Mouse (Mus musculus) C2C12 (cell line): ENCODE data around the gene Spop. TPM values are rescaled to one million over a fixed set of nuclear protein-coding genes. Genes with fewer than 3 reads are reported as not detected.
"Not testable (repeated sequence)": the region's sequence is repeated elsewhere in the genome, so short reads cannot be mapped to it uniquely, and the experiment has no call there.

ENCODE experiments used
- H3K27me3 ChIP-seq: one replicate; pipeline ENCODE4 v1.6.1; 2011; ENCODE audit not compliant: control insufficient read depth, insufficient read depth, insufficient read length
- H3K36me3 ChIP-seq: one replicate; pipeline ENCODE4 v1.6.1; 2011; ENCODE audit not compliant: control insufficient read depth, insufficient read depth
- H3K4me3 ChIP-seq: one replicate; pipeline ENCODE4 v1.5.1; 2011; ENCODE audit warnings: mild to moderate bottlenecking, control low read depth; ENCODE audit not compliant: poor library complexity, insufficient read depth, severe bottlenecking
- H3K79me2 ChIP-seq: one replicate; pipeline ENCODE4 v1.6.1; 2011; ENCODE audit not compliant: control insufficient read depth, insufficient read depth
- H3K79me3 ChIP-seq: one replicate; pipeline ENCODE4 v1.6.1; 2011; ENCODE audit warnings: low read depth, control low read depth
- H3ac ChIP-seq: one replicate; pipeline ENCODE3; 2011; ENCODE audit warnings: low read depth; ENCODE audit not compliant: control insufficient read depth, insufficient read length
- CEBPB ChIP-seq: IDR thresholded peaks from one replicate; pipeline ENCODE4 v1.6.1; 2011; ENCODE audit warnings: low read depth, mild to moderate bottlenecking, control low read depth, moderate library complexity
- CTCF ChIP-seq: IDR thresholded peaks from one replicate; pipeline ENCODE4 v1.5.1; 2011; ENCODE audit not compliant: control insufficient read depth, insufficient read depth, insufficient read length
- FOSL1 ChIP-seq: IDR thresholded peaks from one replicate; pipeline ENCODE4 v1.8.0; 2011; ENCODE audit warnings: mild to moderate bottlenecking, low read length; ENCODE audit not compliant: poor library complexity, insufficient read depth, severe bottlenecking
- MAX ChIP-seq: IDR thresholded peaks from one replicate; pipeline ENCODE4 v1.6.1; 2011; ENCODE audit warnings: mild to moderate bottlenecking, control low read depth
- MYOD1 ChIP-seq: IDR thresholded peaks from one replicate; pipeline ENCODE4 v1.6.1; 2011; ENCODE audit warnings: low read depth; ENCODE audit not compliant: control insufficient read depth, insufficient read length
- MYOG ChIP-seq: IDR thresholded peaks from one replicate; pipeline ENCODE4 v1.6.1; 2011; ENCODE audit not compliant: control insufficient read depth, insufficient read length; ENCODE audit errors: extremely low read depth
- USF1 ChIP-seq: IDR thresholded peaks from one replicate; pipeline ENCODE4 v1.6.1; 2011; ENCODE audit warnings: low read depth, mild to moderate bottlenecking, control low read depth, moderate library complexity
- polyA plus RNA-seq: library from polyadenylated mRNA; unstranded; fragments of >200 nt; fragmentation: generic; extraction: Trizol; gene quantifications from one replicate; pipeline ENCODE4 v1.2.1, GENCODE M21; 2012; ENCODE audit warnings: missing spikeins

Spop gene
- polyA plus RNA-seq, 1 experiment = 59.0 TPM

GRCm38 (mm10) chr11:95494374-95494773, 80.5 kb downstream of the Spop start:
- no peaks in the 10 kb centered on the region for H3K79me3 ChIP-seq
- H3K79me2 ChIP-seq = no peaks in the 10 kb centered on the region
- no peak overlapping the region for H3K4me3 ChIP-seq
- TF ChIP-seq CTCF (no peak), MYOG (no peak), MAX (no peak), USF1 (no peak), CEBPB (no peak), MYOD1 (no peak), FOSL1 (no peak)
- H3K36me3 ChIP-seq = peaks cover 62% of the 10 kb centered on the region
- no peaks in the 10 kb centered on the region for H3K27me3 ChIP-seq
- no peak overlapping the region for H3ac ChIP-seq

GRCm38 (mm10) chr11:95495883-95496282, 82.0 kb downstream of the Spop start:
- no peak for TF ChIP-seq USF1
- no peak for TF ChIP-seq MYOG
- no peak for TF ChIP-seq CTCF
- no peak for TF ChIP-seq MAX
- no peak for TF ChIP-seq CEBPB
- no peak for TF ChIP-seq MYOD1
- no peak for TF ChIP-seq FOSL1
- no peak overlapping the region for H3ac ChIP-seq

DNA sequence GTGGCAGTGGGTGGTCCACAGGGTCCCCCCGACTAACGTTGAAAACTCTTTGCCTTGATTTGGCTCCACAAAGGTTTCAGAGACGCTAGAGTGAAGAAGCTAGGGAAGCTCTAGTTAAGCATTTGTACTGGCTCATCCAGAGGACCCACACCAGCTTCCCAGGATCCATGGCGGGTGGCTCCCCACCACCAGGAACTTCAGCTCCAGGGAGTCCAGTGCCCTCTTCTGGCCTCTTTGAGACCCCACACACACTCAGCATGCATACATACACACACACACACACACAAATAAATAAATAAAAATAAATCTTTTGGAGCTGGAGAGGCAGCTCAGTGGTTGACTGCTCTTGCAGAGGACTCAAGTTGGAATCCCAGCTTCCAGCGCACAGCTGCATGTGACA, 84.0 kb downstream of the Spop start:
- Histone ChIP-seq H3K36me3 (peaks cover 30% of the 10 kb centered on the region), H3K79me3 (no peaks in the 10 kb centered on the region), H3ac (no peak overlapping the region), H3K27me3 (no peaks in the 10 kb centered on the region), H3K79me2 (no peaks in the 10 kb centered on the region), H3K4me3 (no peak overlapping the region)
- TF ChIP-seq MAX (no peak), CTCF (no peak), MYOG (no peak), FOSL1 (no peak), USF1 (no peak), CEBPB (no peak), MYOD1 (no peak)

More at GRCm38 (mm10) chr11:95495883-95496282, 82.0 kb downstream of the Spop start:
- H3K79me2 ChIP-seq = no peaks in the 10 kb centered on the region
- no peaks in the 10 kb centered on the region for H3K27me3 ChIP-seq
- no peak overlapping the region for H3K4me3 ChIP-seq
- peaks cover 47% of the 10 kb centered on the region for H3K36me3 ChIP-seq
- no peaks in the 10 kb centered on the region for H3K79me3 ChIP-seq

- no peak overlapping the region for H3K4me3 ChIP-seq
- H3K27me3 ChIP-seq = no peaks in the 10 kb centered on the region
- H3K79me2 ChIP-seq = no peaks in the 10 kb centered on the region
- no peaks in the 10 kb centered on the region for H3K79me3 ChIP-seq
- no peak for TF ChIP-seq MYOD1
- TF ChIP-seq MYOG = no peak
- no peak for TF ChIP-seq CEBPB
- TF ChIP-seq USF1 = no peak
- TF ChIP-seq CTCF = no peak
- TF ChIP-seq FOSL1 = no peak
- TF ChIP-seq MAX = no peak
- peaks cover 8% of the 10 kb centered on the region for H3K36me3 ChIP-seq
- no peak overlapping the region for H3ac ChIP-seq
Measured at GRCm38 (mm10) chr11:95500412-95500811, 86.5 kb downstream of the Spop start.

GRCm38 (mm10) chr11:95500836-95501235, 87.0 kb downstream of the Spop start:
- no peaks in the 10 kb centered on the region for H3K79me2 ChIP-seq
- peaks cover 3% of the 10 kb centered on the region for H3K36me3 ChIP-seq
- H3K79me3 ChIP-seq = no peaks in the 10 kb centered on the region
- TF ChIP-seq MYOG (no peak), FOSL1 (no peak), USF1 (no peak)
- H3ac ChIP-seq = no peak overlapping the region
- H3K4me3 ChIP-seq = no peak overlapping the region
- no peaks in the 10 kb centered on the region for H3K27me3 ChIP-seq

DNA sequence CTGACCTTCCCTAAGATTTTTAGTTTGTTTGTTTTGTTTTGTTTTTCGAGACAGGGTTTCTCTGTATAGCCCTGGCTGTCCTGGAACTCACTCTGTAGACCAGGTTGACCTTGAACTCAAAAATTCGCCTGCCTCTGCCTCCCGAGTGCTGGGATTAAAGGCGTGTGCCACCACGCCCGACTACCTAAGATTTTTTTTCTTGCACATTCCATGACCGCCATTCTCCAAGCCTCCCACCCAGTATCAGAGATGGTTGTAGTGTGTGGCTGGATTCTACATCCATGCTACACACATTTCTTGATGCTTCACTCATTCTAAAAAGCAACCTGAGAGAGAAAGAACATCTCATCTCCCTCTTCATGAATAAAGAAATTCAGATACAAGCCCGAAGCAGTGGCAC, 87.9 kb downstream of the Spop start:
- not testable (repeated sequence) for H3K27me3 ChIP-seq, H3K36me3 ChIP-seq, H3K79me2 ChIP-seq

More for the DNA sequence above, 87.9 kb downstream of the Spop start:
- not testable (repeated sequence) for H3K4me3 ChIP-seq, H3ac ChIP-seq, H3K79me3 ChIP-seq
